Comparison of ENCODE assay signal across 8 mouse cellular contexts in genomic region chr2:82053185-82053891, GRCm38 (mm10). TPM values are rescaled to one million over a fixed set of nuclear protein-coding genes. Genes with fewer than 3 reads are reported as not detected.
DNase-seq lines count a peak whose midpoint lies in the region; ATAC-seq and TF ChIP-seq lines count a peak whose summit lies in the region.

Gene Zfp804a, plus strand, starts transcription at chr2:82053222.

- peaks cover 22% of the 10 kb centered on the region for H3K4me1 ChIP-seq in forebrain, embryonic 10.5 days
- peaks cover 7% of the 10 kb centered on the region for H3K4me1 ChIP-seq in hindbrain, embryonic 16.5 days (ENCODE audit: control insufficient read depth, insufficient read depth, low read depth, low read length)
- peaks cover 7% of the 10 kb centered on the region for H3K4me1 ChIP-seq in limb, embryonic 12.5 days (replicated peaks)
- no peaks in the 10 kb centered on the region for H3K4me1 ChIP-seq in neural tube, embryonic 14.5 days (ENCODE audit: control insufficient read depth, insufficient read depth, low read length)

- no peaks in the 10 kb centered on the region for H3K9me3 ChIP-seq in forebrain, embryonic 10.5 days
- no peaks in the 10 kb centered on the region for H3K9me3 ChIP-seq in hindbrain, embryonic 16.5 days (ENCODE audit: control insufficient read depth, low read length)
- H3K9me3 ChIP-seq in limb, embryonic 12.5 days = no peaks in the 10 kb centered on the region
- H3K9me3 ChIP-seq in neural tube, embryonic 14.5 days (ENCODE audit: control insufficient read depth, low read length) = no peaks in the 10 kb centered on the region

- H3K9ac ChIP-seq in hindbrain, embryonic 16.5 days (ENCODE audit: low read depth, low read length) = peak within 1 kb of the TSS; percentile 94
- H3K9ac ChIP-seq in limb, embryonic 12.5 days (replicated peaks) = peak within 1 kb of the TSS; percentile 61
- H3K9ac ChIP-seq in neural tube, embryonic 14.5 days (replicated peaks; ENCODE audit: low read depth, low read length) = peak within 1 kb of the TSS; percentile 89

- POLR2A ChIA-PET in Patski (lab: Charles Lee) = no interaction called here

- DNase-seq in adrenal gland, postnatal 10 days = peak; percentile 17
- DNase-seq in adrenal gland, adult 8-10 months = no peak
- no peak for DNase-seq in Patski (ENCODE audit: low read depth, low spot score)
- DNase-seq in forebrain, embryonic 10.5 days (ENCODE audit: extremely low spot score, low spot score) = peak; percentile 46
- no peak for DNase-seq in spleen, postnatal 14 days (ENCODE audit: low spot score in 2 of 2)

- CTCF ChIA-PET in Patski (lab: Charles Lee) = no interaction called here

- H3K27ac ChIP-seq in forebrain, embryonic 10.5 days = peak within 1 kb of the TSS; percentile 77
- peak within 1 kb of the TSS; percentile 96 for H3K27ac ChIP-seq in hindbrain, embryonic 16.5 days (ENCODE audit: low read depth, low read length)
- H3K27ac ChIP-seq in limb, embryonic 12.5 days = no peak within 1 kb of the TSS
- H3K27ac ChIP-seq in neural tube, embryonic 14.5 days (ENCODE audit: low read depth, low read length) = peak within 1 kb of the TSS; percentile 96

- WGBS in forebrain, embryonic 10.5 days = under 1% methylated on average over 82 of the region's 82 CpGs
- WGBS in hindbrain, embryonic 16.5 days = under 1% methylated on average over 49 of the region's 82 CpGs
- WGBS in limb, embryonic 12.5 days = 1% methylated on average over 49 of the region's 82 CpGs
- 1% methylated on average over 71 of the region's 82 CpGs for WGBS in neural tube, embryonic 14.5 days

- H3K4me2 ChIP-seq in hindbrain, embryonic 16.5 days (ENCODE audit: low read length) = peak within 1 kb of the TSS; percentile 83
- H3K4me2 ChIP-seq in limb, embryonic 12.5 days = peak within 1 kb of the TSS; percentile 99
- H3K4me2 ChIP-seq in neural tube, embryonic 14.5 days (ENCODE audit: low read depth, low read length) = peak within 1 kb of the TSS; percentile 73

- peak; percentile 39 for ATAC-seq in Patski
- ATAC-seq in hindbrain, embryonic 16.5 days = peak; percentile 96
- peak; percentile 67 for ATAC-seq in limb, embryonic 12.5 days (ENCODE audit: insufficient number of reproducible peaks, insufficient read depth, low FRiP score, low TSS enrichment, low read depth)
- ATAC-seq in neural tube, embryonic 14.5 days (ENCODE audit: low read depth) = peak; percentile 97

- H3K27me3 ChIP-seq in Patski = peaks cover 28% of the 10 kb centered on the region
- peaks cover 50% of the 10 kb centered on the region for H3K27me3 ChIP-seq in forebrain, embryonic 10.5 days (ENCODE audit: poor library complexity, severe bottlenecking)
- no peaks in the 10 kb centered on the region for H3K27me3 ChIP-seq in hindbrain, embryonic 16.5 days (replicated peaks; ENCODE audit: control insufficient read depth, insufficient read depth, low read length)
- peaks cover 34% of the 10 kb centered on the region for H3K27me3 ChIP-seq in limb, embryonic 12.5 days
- no peaks in the 10 kb centered on the region for H3K27me3 ChIP-seq in neural tube, embryonic 14.5 days (ENCODE audit: control insufficient read depth, insufficient read depth, low read length)

- in situ Hi-C loops in Patski (cut with MboI; ENCODE audit: low pct_unique_long_range_greater_than_20kb) = loop anchor here (25.0 kb wide), 1 partner anchor 1284 kb away; no protein-coding TSS in a partner anchor

- no peaks in the 10 kb centered on the region for H3K36me3 ChIP-seq in forebrain, embryonic 10.5 days (replicated peaks)
- H3K36me3 ChIP-seq in hindbrain, embryonic 16.5 days (ENCODE audit: control insufficient read depth, insufficient read depth, low read length) = no peaks in the 10 kb centered on the region
- H3K36me3 ChIP-seq in limb, embryonic 12.5 days = no peaks in the 10 kb centered on the region
- no peaks in the 10 kb centered on the region for H3K36me3 ChIP-seq in neural tube, embryonic 14.5 days (ENCODE audit: control insufficient read depth, insufficient read depth, low read length)

- no peak for TF ChIP-seq CTCF in Patski (IDR thresholded peaks at IDR 0.05)

- H3K4me3 ChIP-seq in forebrain, embryonic 10.5 days = peak within 1 kb of the TSS; percentile 80
- peak within 1 kb of the TSS; percentile 86 for H3K4me3 ChIP-seq in hindbrain, embryonic 16.5 days (ENCODE audit: low read length)
- H3K4me3 ChIP-seq in limb, embryonic 12.5 days (replicated peaks) = peak within 1 kb of the TSS; percentile 71
- H3K4me3 ChIP-seq in neural tube, embryonic 14.5 days (ENCODE audit: low read depth, low read length) = peak within 1 kb of the TSS; percentile 75

RNA-seq across cellular contexts. Expression of gene Zfp804a, which starts in this region (rescaled TPM):
- total RNA-seq in adrenal gland, postnatal 10 days (2021) = 1 to 10 TPM in 1 of 2 experiments, under 1 TPM in 1; 0.72 to 1.5 TPM
- under 1 TPM; 0.40 to 0.59 (median 0.57) TPM for total RNA-seq in adrenal gland, adult 8-10 months (2022)
- 0.06 TPM for polyA plus RNA-seq in Patski (2021)
- polyA plus RNA-seq in forebrain, embryonic 10.5 days (2016; fragmentation: Nextera tagmentation; extraction: Ambion mirVana) = 0.09 TPM in 1 of 2 replicates, not detected in the other
- 11.6 and 11.8 TPM in 2 replicates for polyA plus RNA-seq in hindbrain, embryonic 16.5 days (2015; fragmentation: Nextera tagmentation; extraction: Ambion mirVana)
- 0.15 and 0.36 TPM in 2 replicates for polyA plus RNA-seq in limb, embryonic 12.5 days (2016; fragmentation: Nextera tagmentation; extraction: Ambion mirVana)
- polyA plus RNA-seq in neural tube, embryonic 14.5 days (2014; fragmentation: Nextera tagmentation; extraction: Ambion mirVana) = 16.3 and 16.6 TPM in 2 replicates

Comparison
In these comparisons a context has a peak if more than half of its experiments do, and no peak if none do; other contexts are left out.
1. Peak in ATAC-seq in Patski; RNA of the gene not detected or under 1 TPM.
2. Peak in DNase-seq, H3K4me3 ChIP-seq and H3K27ac ChIP-seq in forebrain, embryonic 10.5 days; RNA of the gene not detected or under 1 TPM.
3. Peak in ATAC-seq, H3K4me3 ChIP-seq, H3K9ac ChIP-seq and H3K4me2 ChIP-seq in limb, embryonic 12.5 days; RNA of the gene not detected or under 1 TPM.
4. ATAC-seq: peak in every context shown above with its lines; median percentile 97 in neural tube, embryonic 14.5 days; 96 in hindbrain, embryonic 16.5 days; 67 in limb, embryonic 12.5 days; 39 in Patski.